Mouse (Mus musculus) megakaryocyte progenitor cell, adult 5-6 weeks (primary cell): ENCODE data around the gene Ino80d. TPM values are rescaled to one million over a fixed set of nuclear protein-coding genes. Genes with fewer than 3 reads are reported as not detected.

Experiments
- ATAC-seq: replicated peaks from 2 replicates; pipeline ENCODE4 v1.8.0; 2016; ENCODE audit warnings: mild to moderate bottlenecking, moderate TSS enrichment, inconsistent platforms; ENCODE audit not compliant: poor library complexity
- total RNA-seq, 2 experiments: library from RNA; stranded (forward) in 1 of 2; stranded (reverse) in 1 of 2; fragments of 157-497, 149-512 nt in 1 of 2; fragments of 200-1000 nt in 1 of 2; gene quantifications; 2 replicates each; pipeline versions ENCODE4 v1.2.3 to v1.2.4; 2015 to 2017

The Ino80d gene
- total RNA-seq, 2 experiments from 2014 or later = 19.9 to 66.1 TPM

DNA sequence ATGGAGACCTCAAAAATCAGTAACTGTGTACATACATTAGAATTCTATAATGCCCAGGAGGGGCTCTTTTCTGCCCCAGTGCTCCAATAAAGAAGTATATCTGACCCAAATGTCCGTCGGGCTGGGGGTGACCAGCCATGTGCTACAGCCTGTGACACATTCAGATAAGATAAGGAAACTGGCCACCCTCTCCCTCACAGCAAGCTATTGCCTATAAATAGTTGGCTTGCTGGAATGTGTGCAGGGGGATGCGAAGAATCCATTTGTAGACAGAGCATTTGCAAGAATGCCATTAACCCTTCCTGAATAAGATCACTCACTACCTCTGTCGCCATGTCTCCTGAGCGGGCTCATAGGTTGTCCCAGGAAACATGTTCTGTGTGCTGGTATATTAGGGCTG is 121.8 kb downstream of the Ino80d start:
- no peak for ATAC-seq

DNA sequence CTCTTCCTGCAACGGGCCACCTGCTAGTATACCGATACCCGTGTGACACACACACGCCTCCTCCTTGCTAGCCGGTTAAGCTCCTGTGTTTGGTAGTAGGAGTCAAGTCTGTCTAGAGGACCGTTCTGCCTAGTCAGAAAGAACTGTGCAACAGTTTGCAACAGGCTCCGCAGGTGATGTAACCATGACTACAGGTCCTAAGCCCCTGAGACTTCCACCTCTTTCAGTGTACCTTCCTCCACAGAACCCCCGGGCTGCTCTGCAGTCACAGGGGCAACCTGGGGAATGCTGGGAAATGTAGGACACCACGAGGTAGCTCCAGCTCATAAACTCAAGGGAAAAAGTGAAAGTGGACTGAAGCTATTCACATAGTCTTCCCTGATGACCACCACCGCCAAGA is 123.4 kb downstream of the Ino80d start:
- ATAC-seq = no peak

DNA sequence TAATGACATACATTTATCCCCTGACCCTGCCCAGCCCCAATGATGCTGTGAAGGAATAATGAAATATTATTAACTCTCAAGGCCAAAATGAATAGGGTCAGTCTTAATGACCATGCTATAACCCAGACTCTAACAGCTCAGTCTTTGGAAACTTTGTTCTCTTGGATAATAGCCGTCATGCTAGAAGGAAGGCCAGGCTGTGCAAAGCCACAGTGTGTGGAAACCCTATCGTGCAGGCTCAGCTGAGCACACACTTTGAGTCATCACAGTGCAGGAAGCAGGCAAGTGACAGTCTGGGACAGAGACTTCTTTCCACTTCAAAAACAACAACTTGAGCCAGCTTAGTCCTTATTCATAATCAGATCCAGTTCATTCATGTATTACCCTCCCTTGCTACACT is 126.9 kb downstream of the Ino80d start:
- no peak for ATAC-seq

DNA sequence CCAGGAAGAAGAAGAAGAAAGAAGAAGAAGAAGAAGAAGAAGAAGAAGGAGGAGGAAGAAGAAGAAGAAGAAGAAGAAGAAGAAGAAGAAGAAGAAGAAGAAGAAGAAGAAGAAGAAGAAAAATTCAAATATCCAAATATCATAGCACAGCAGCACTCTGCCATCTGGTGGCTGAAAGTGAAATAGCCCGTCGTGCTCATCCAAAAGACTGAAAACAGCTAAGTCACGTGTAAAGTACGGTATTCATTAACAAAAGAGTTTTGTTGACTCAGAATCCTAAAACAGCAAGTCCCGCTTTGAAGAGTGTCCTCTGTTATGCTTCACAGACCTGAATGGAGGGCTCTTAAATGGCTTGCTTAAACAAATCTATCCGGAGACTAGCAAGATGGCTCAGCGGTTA is 128.2 kb downstream of the Ino80d start:
- peak; percentile 70 for ATAC-seq

DNA sequence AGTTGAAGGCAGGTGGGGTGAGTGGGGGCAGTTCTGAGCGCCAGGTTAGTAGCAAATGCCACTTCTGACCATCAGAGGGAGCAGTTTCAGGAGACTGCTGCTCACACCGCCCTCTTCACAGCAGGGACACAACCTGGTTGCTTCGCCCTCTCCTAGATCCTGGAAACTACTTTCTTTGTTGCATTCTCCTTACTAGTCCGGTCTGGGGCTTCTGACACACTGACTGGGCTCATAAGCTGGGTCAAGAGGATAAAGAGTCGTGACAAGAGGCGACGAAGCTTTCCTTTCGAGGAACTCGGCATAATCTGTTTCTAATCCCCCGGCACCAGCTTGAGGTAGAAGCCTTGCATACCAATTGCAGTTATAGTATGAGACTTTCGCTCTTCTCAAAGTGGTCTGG is 129.9 kb downstream of the Ino80d start:
- ATAC-seq = peak; percentile 88

DNA sequence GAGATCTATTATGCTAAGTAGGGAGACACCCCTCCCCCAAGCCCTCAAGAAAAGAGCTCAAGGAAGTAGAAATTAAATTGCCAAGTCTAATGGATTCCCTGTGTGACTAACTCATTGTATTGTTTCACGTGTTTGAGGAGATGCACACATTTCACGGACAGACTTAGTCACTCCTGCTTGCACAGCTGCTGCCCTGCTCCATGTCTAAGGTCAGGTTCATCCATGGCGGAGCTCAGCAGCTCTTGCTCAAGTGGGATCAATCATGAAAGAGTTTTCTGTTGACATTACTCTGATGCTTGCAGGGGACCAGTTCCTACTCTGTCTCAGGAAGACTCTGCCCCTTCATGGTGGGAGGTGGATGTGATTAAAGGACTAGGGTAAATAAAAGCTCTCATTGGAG is 137.7 kb downstream of the Ino80d start:
- no peak for ATAC-seq

DNA sequence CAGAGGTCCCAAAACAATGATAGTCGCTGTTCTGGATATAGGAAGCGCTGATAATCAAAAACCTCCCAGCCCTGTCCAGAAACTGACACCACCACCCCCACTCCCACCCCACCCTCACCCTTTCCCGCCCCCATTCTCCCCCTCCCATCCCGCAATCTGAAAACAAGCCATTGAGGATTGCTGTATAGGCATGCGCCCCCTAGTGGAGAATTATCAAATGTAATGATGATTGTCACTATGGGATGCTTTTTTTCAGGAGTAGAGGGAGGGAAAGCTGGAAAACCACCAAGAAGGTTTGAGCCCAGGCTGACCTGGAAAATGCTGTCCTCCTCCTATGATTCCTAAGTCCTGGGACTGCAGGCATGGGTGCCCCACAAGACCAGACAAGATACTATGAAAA is 147.6 kb downstream of the Ino80d start:
- ATAC-seq = no peak

DNA sequence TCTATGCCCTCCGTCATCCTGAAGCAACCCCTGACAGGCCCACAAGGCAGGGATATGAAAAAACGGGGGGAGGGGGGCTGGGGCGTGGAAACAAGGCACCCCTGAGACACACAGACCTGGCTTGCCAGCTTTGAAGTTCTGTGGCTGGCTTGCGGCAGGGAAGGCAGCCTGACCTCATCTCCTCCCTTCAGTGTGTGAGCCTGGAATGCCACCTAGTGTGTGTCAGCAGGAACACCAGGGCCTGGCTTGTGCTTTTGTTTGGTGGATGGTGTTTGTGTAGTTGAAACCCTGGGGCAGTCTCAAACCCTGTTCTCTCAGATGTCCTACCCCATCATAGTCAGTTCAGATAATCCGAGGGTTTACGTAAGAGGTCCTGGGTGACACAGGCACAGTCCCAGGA is 150.2 kb downstream of the Ino80d start:
- peak; percentile 44; the same call in 1 of the 2 replicates for ATAC-seq

DNA sequence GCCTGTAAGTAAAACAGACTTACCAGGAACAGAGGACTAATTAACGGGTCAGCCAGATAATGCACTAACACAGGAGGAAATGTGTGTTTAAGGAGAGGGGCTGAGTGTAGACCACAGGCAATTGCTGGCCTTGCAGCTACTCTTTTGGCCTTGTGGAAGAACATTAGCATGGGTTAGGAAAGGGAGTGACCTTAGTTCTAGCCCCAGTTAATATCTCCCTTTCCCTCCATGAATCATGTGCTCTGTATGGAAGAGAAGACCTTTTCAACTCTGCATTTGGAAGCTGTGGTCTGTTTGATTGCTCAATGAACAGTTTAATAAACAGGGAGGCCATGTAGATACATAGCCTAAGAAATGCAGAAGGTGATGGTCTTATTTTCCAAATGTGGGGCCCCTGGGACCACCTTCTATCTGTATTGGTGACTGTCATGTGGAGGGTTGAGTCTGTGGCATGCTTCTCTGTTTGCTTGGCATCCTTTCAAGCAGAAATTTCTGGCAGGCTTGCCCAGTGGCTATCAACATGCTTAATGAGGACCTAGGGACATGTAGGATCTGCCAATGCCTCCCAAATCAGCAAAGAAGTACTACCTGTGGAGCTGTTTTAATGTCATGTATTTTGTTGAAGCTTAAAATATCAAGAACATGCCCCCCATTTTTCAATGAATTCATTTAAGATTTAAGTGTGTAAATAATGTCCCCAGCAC is 157.4 kb downstream of the Ino80d start:
- no peak for ATAC-seq

DNA sequence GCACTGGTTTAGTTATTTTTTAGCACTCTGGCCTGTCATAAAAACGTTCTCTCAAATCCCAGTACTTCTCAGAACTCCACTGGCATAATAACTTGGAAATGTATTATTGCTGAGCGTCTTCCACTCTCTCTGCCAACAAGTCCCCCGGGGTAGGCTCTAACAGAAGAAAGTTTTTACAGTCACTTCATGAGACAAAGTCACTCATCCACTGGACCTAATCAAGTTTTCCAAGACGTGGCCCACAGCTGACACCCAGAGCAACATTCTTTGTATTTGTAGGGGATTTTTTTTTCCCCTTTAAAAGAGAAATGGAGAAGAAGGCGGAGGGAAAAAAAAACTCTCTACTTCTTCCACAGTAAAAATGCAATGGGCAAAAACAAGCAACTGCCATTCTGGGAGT is 157.9 kb downstream of the Ino80d start:
- ATAC-seq = no peak

DNA sequence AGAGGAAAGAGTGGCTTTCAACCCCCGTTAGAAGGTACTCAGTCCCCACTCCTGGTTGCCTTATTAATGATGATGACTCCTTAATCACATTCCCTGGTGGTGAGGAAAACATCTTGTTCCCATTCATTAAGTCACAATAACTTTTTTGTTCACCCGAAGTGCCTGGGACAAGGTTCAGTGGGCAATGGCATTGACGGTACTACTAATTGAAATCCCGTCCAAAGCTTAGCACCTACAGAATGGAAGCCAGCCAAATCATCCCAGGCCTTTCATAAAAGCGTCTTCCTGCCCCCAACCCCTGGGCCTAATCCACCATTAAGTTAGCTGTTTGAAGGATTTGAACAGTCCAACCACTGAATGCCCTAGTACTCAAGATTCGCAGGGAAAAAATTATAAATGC is 159.1 kb downstream of the Ino80d start:
- no peak for ATAC-seq

DNA sequence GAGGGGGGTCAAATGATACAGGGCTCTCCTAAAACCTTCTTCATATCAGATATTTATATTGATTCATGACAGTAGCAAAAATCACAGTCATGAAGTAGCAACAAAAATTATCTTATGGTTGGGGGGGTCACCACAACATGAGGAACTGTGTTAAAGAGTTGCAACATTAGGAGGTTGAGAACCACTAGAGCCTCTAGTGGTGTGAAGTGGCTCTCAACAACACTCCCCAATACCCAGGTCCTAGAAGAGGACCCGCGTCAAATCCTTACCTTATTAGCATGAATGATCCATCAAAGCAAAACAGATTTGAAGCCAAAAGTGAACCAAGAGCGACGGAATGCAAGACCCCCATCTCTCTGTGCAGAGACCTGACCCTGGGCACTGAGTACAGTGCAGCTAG is 161.4 kb downstream of the Ino80d start:
- ATAC-seq = no peak

DNA sequence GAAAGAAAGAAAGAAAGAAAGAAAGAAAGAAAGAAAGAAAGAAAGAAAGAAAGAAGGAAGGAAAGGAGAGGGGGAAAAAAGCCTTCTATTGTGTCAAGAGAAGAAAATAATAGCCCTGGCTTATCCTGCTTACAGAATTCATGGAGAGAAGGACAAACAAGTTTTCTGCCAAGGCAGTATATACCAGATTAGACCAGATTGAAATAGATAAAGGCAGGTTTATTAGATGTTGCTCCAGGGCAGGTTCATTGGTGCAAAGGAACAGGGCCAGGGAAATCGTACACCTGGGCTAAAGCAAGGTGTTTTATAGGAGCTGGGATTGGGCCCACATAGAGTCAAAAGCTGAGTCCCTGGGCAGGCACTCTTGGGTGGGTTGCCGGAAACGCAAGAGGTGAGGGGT is 162.1 kb downstream of the Ino80d start:
- no peak for ATAC-seq

DNA sequence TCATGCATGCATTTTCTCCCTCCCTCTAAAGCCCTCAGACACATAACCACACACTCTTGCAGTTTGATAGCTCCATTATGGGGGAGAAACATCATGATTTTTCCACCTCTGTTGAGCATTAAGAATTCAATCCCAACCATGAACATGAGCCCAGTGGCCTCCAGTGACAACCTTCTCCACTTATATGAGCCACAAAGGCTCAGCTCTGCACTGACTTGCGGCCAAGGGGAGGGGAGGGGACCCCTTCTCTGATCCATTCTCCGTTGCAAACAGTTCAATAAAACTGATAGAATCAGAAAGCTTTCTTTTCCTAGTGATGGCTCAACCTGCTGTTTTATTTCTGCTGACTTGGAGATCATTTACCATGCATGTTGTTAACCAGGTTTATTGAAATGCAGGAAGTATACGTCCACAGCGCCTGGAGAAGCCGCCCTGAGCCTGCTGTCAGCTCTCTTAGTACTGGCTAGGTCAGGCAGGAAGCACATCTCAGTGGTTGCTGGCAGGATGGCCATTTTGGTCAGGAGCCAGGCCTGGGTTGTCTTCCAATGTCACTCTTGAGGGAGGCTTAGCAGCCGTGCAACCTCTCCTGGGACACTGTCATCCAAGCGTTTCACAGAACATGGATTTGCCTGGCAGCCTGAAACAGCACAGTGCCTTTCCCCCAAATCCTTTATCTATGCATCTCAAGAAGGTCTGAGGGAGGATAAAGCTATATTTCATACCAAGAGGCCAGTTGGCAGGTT is 163.2 kb downstream of the Ino80d start:
- no peak for ATAC-seq

DNA sequence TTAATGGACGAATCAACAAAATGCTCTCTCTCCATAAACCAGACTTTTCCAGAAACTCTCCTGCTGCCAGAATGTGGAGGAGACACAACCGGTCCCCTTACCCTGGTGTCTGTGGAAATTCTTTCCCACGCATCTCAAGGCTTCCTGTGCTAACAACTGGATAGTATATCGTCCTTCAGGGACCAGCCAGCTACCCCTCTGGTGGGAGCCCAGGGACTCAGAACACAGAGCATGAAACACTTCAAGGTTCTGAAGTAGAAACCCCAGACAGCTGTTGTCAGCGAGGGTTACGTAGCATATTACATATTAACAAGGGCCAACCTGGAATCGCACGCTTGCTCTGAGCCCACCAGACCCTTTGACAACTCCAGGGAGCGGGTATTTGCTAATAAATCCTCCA is 163.9 kb downstream of the Ino80d start:
- no peak for ATAC-seq

DNA sequence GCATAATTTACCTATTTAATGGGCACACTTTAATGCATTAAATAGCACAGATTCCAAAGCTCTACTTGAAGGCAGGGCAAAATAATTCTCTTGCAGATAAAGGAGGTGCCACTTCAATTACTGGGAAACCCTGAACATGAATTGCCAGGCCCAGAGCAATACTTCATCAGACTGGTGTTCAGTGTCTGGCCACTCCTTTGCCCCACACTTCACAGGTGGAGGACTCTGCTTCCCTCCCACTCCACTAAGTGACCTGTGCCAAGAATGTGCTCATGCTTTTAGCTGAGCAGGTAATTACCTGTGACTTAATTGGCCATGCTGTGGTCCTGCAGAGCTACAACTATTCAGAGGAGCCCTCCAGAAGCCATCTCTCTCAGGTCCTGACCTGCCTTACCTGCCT is 166.7 kb downstream of the Ino80d start:
- no peak for ATAC-seq

DNA sequence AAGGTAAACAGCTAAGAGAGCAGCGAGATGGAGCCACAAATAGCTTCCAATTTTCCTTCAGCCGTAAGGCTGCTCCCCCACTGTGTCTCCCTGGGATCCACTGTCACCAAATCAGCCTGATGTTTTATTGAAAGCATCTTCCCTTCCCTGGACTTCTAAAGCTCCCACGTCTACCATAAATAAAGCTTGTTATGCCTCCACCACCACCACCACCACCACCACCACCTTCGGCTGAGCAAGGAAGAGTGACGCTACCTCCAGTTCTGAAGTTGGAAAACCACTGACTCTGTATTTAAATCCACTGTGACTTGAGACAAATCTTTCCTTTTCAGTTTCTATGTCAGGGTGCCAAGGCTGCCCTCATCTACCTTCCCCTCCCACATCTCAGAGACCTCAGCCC is 167.5 kb downstream of the Ino80d start:
- ATAC-seq = no peak

DNA sequence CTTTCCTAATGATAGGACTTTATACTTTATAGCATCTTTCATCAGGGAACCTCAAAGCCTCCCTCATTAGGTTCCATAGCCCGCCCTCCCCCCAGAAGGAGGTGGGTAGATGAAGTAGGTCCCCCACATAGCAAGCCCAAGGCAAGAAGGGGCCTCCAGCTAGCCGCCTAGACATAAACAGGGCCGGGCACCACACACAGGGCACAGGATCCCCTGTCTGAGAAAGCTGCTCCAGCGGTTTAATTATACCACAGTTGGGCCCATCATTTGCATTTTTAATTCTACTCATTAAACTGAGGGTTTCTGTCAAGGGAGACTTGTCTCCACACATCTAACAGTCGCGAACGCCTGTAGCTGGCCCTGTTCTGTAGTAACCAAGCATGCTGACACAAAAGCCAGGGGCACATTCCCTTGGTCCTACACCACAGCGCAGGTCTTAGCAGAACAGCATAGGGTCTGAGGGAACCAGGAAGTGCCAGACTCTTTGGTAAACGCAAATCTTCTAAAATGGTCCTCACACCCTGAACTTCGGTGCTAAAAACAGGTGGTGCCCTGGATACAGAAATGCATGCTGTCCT is 179.6 kb downstream of the Ino80d start:
- ATAC-seq = no peak

DNA sequence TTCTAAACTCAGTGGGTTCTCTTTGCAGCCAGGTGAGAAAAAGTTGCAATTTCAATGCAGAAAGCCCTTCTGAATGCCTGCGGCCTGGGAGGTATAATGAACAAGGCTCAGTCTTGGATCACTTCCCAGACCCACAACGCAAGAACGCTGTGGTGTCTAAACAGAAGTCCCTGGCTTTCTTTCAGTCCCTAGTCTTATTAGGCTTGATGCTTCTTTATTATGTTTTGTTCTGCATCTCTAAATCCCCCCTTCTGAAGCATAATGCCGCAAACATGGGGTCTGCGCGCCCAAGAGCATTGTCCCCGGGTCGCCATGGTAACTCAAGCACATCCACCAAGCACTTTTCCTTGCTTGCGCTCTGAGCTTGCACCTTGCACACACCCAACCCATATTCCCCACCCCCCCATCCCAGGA is 180.4 kb downstream of the Ino80d start:
- ATAC-seq = no peak

DNA sequence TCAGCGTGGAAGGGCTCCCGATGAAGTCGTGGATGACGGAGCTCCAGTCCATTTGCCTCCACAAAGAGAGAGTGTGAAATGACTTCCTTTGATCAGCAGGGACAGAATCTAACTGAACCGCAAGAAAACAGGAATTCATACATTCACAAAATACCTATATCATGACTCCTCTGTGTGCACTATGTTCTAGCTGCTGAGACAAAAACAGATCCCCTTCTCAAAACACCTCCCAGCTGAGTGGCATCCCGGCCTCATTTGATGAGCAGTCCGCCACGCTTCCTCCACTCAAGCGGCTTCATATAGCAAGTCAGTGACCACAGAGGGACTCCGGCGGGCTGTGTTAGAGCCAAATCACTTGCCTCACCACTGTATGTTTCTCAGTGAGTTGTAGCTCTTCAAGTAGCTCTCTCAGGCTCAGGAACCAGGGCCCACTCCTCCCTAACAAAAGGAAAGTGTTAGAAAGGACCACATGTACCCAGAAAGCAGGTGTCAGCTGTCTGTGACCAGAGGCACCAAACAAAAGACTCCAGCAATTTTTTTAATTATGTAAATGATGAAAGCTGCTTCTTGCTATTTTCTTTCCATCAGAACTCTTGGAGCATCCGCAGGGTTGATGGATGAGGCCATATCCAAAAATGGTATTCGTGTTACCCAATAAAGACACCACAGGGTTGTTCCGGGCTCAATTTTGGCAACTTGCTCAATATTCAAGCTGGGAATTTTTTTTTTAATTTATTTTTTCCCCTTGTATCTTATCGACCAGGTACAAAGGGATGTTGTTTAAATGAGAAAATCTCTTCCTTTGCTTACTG is 181.0 kb downstream of the Ino80d start:
- no peak for ATAC-seq

DNA sequence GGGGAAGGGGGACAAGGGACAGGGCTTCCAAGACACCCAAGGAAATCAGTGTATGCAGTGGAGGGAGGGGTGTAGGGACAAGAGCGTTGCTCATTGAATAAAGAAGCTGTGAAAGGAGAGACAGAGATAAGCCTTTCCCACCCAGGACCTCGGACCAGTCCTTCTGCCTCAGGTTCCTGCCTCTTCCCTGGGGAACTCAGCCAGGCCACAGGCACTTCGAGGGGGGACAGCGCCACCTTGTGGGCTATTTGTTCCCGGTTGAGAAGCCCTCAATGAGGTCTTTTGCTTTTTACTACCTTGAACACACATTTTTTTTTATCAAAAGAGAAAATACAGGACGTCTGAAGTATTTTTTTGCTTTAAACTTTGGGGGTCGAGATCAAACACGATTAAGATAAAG is 185.0 kb downstream of the Ino80d start:
- ATAC-seq = peak; percentile 68

DNA sequence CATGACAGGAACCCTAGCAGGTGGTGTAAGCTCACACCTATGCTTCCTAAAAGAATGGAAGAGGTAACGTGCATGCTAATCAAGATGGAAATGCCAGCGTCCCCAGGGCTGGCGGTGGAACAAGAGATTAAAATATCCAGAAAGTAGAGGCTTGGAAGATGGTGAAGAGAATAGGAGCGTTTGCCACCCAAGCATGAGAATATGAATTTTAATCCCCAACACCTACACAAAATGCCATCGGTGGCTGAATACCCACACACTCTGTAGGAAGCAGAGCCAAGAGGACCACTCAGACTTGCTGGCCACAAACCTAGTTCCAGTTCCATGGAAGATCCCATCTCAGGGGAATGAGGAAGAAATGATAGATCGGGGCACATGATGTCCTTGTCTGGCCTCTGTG is 195.2 kb downstream of the Ino80d start:
- no peak for ATAC-seq
